Mouse (Mus musculus): Measurements from ENCODE around the gene Cdkal1.

The Cdkal1 gene

GRCm38 (mm10) chr13:29855281-29856031, at the start of gene Cdkal1:
Gene Cdkal1 (minus strand): TSS chr13:29855674.
- peak; percentile 86 for DNase-seq

GRCm38 (mm10) chr13:29903341-29903740, 47.9 kb upstream of the Cdkal1 start:
- no peak for DNase-seq

GRCm38 (mm10) chr13:29902676-29903075, 47.2 kb upstream of the Cdkal1 start:
- DNase-seq, result no peak

- DNase-seq, result no peak
These were observed 46.2 kb upstream of the Cdkal1 start for GRCm38 (mm10) chr13:29901641-29902040.

- no peak for DNase-seq
These were observed 11.3 kb upstream of the Cdkal1 start for GRCm38 (mm10) chr13:29866780-29867179.

- no peak for DNase-seq
These were observed 8.9 kb upstream of the Cdkal1 start for GRCm38 (mm10) chr13:29864331-29864730.

- no peak for DNase-seq
These were observed 4.6 kb upstream of the Cdkal1 start for GRCm38 (mm10) chr13:29860087-29860486.

GRCm38 (mm10) chr13:29857436-29857835, 2.0 kb upstream of the Cdkal1 start:
- DNase-seq, result peak; percentile 36

GRCm38 (mm10) chr13:29854876-29855275, 598 bp downstream of the Cdkal1 start:
- DNase-seq, result no peak

- no peak for DNase-seq
These were observed 16.9 kb downstream of the Cdkal1 start for GRCm38 (mm10) chr13:29838409-29839047.

GRCm38 (mm10) chr13:29835170-29835569, 20.3 kb downstream of the Cdkal1 start:
- peak; percentile 44 for DNase-seq

GRCm38 (mm10) chr13:29833751-29834150, 21.7 kb downstream of the Cdkal1 start:
- no peak for DNase-seq

- no peak for DNase-seq
These were observed 24.3 kb downstream of the Cdkal1 start for GRCm38 (mm10) chr13:29831126-29831525.

- DNase-seq, result no peak
These were observed 27.4 kb downstream of the Cdkal1 start for GRCm38 (mm10) chr13:29828032-29828431.

GRCm38 (mm10) chr13:29826469-29826868, 29.0 kb downstream of the Cdkal1 start:
- DNase-seq, result no peak

- DNase-seq, result no peak
These were observed 29.4 kb downstream of the Cdkal1 start for GRCm38 (mm10) chr13:29826041-29826440.

- DNase-seq, result no peak
These were observed 30.7 kb downstream of the Cdkal1 start for GRCm38 (mm10) chr13:29824797-29825196.

GRCm38 (mm10) chr13:29824326-29824725, 31.1 kb downstream of the Cdkal1 start:
- no peak for DNase-seq

- no peak for DNase-seq
These were observed 31.6 kb downstream of the Cdkal1 start for GRCm38 (mm10) chr13:29823906-29824305.

GRCm38 (mm10) chr13:29823487-29823886, 32.0 kb downstream of the Cdkal1 start:
- DNase-seq, result no peak

- DNase-seq, result no peak
These were observed 35.4 kb downstream of the Cdkal1 start for GRCm38 (mm10) chr13:29819910-29820583.

- no peak for DNase-seq
These were observed 36.3 kb downstream of the Cdkal1 start for GRCm38 (mm10) chr13:29819147-29819546.

GRCm38 (mm10) chr13:29818314-29818713, 37.2 kb downstream of the Cdkal1 start:
- DNase-seq, result no peak

- no peak for DNase-seq
These were observed 44.7 kb downstream of the Cdkal1 start for GRCm38 (mm10) chr13:29810780-29811179.

All from kidney, adult 18-20 months (tissue).